Mouse (Mus musculus) cerebellum, postnatal 25 days (tissue): ENCODE measurements around the gene Lrrc8d.
A peak's percentile ranks its signal among the peaks of the same experiment; 100 is the strongest.

ENCODE experiments used
- DNase-seq, 2 experiments: peaks; one replicate each; pipeline ENCODE4 v3.0.0; 2021; ENCODE audit warnings: mixed read lengths in 2 of 2

The Lrrc8d gene

GRCm38 (mm10) chr5:105718138-105718670 is 18.4 kb downstream of the Lrrc8d start:
- no peak for DNase-seq

DNA sequence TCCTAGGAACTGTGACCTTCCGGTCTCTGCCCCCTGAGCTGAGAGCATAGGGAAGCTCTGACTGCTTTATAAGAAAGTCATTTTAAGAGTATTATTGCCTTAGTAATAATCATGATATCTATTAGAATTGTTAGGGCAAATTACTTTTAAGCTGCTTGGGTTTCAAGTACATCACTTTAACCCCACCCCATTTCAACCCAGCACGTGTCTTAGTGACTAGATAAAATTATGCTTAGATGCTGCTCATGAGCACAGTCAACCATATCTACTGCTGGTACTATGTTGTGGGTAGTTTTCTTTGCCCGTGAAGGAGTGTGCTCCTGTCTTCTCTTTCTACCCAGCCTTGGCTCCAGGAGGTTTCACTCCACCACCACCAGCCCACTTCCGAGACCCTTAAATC is 21.5 kb downstream of the Lrrc8d start:
- no peak for DNase-seq

DNA sequence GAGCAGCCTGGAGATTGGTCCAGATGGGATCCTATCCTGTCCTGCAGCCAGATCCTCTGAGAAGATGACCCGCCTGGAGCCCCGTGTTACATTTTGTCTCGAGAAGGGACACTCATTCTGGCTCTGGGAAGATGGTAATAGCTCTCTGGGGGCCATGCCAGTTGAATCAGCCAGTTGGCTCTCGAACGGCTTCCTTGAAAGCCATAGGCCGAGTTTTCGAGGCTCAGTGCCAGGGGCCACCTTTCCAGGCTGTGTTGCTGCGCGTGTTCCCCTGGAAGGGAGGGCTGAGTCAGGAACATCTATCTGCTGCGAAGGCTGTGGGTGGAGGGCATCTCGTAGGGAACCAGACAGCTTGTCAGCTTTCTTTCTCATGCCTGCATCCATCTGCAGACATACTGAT is 23.0 kb downstream of the Lrrc8d start:
- DNase-seq, result peak; percentile 57 to 71

DNA sequence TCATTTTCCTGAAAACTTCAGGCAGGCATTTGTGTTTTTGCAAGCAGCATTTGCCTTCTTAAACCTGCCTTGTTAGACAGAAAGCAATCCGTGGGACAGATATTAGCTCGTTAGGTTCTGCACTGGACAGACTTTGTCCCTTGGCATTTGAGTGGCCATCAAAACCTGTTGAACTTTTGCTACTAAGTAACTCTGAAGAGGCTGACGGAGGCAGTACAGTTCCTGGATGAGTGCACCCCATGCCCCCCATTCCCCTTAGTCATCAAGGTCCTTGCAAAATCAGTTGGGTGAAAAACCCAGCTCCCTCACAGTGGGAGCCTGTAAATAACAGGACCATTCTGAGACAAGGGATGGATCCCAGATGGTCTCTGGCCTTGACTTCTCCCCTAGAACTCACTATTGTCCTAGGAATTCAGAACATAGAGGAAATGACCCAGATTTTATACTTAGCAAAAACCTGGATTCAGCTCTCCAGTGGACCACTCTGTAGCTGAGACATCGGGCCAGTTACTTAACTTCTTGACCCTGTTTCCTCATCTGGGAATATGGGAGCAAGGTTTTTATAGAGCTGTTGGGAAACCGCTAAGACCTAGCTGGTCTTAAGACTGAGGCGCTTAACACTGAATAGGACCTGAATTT is 30.5 kb downstream of the Lrrc8d start:
- DNase-seq, result no peak

DNA sequence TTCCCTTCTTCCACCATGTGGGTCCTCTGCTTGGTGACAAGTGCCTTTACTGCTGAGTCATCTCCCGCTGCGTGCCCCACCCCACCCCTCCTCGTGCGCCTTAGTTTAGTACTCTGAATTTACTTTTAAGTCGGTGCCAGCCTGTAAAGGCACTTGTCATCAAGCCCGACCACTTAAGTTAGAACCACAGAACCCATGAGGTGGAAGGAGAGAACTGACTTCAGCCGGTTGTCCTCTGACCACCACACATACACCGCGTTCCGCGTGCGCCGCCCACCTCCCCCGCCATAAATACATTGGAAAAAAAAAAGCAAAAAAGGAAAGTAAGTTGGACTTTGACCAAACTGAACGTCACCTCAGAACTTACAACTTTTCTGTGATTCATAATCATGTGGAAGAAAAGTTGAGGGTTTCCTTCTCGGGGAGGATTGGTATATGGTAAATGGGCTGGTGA is 31.4 kb downstream of the Lrrc8d start:
- no peak for DNase-seq

DNA sequence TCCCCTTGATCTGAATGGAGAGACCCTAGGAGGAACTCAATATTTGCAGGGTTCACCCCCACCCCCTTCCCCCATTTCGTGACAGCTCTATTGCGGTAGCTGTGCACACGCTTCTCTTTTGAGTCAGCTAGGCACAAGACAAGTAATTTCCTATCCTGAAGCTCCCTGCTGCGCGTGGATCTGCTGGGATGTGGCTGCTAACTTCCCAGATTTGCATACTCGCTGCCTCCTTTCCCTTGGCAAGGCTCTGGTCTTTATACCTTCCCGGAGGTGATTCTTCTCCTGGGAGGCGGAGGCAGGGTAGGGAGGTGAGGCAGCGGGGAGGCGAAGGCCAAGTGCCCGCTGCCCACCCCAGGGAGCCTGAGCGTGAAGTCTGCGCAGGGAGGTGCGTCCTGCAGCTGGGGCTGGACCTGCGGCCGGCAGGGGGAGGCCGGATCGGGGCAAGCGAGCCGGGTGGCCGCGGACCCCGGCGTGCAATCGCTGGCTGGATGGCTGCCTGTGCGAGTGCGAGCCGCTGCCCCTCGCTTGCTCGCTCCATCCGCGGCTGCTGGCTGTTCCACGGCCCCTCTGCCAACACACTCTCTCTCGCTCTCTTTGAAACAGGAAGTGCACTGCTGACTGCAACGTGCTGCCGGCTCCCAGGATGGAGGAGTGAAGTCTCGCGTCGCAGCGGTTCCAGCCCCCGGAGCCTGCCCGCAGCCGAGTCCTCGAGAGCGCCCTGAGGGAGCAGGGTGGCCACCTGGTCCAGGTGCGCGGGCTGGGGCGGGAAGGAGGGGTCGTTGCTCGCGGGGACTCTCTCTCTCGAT is 32.1 kb downstream of the Lrrc8d start:
- DNase-seq, result peak; percentile 38 to 64

DNA sequence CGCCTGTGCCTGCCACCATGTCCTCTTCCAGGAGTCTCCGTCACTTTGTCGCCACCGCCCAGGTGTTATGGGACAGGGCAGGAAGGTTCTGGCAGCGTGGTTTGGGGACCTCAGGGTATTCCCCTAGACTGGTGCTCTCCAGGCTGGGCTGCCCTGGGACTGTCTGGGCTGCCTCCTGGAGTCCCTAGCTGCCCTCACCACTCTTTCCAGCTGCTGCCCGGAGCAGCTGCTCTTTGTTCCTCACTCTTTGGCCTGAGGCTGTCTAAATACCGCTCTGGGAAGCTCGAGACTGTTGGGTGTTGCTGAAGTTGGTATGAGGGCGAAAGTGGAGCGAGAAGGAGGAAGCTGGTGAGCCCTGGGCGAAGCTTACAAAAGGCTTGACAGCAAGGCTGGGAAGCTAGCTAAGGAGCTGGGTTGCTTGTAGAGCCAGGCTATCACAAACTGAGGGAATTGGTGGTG is 32.7 kb downstream of the Lrrc8d start:
- no peak for DNase-seq

- DNase-seq, result no peak
These were observed 33.5 kb downstream of the Lrrc8d start for GRCm38 (mm10) chr5:105733226-105733625.

DNA sequence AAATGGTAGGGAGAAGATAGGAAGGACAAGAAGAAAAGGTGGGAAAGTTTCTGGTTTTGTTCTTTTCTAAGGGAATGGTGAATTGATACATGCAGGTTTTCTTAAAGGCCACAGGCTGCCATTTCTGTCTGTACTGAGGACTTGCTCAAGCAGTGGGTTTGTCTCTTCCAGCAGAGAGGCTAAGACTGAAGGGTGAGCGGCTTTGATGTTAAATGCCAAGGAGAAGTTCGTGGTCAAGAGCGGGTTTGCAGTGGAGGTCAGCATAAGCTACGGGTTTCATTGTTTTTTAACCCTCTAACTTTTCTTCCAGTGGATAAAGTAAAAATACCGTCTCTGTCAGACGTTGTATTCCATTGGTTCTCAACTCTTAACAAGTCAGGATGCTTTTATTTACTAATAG is 36.6 kb downstream of the Lrrc8d start:
- no peak for DNase-seq

DNA sequence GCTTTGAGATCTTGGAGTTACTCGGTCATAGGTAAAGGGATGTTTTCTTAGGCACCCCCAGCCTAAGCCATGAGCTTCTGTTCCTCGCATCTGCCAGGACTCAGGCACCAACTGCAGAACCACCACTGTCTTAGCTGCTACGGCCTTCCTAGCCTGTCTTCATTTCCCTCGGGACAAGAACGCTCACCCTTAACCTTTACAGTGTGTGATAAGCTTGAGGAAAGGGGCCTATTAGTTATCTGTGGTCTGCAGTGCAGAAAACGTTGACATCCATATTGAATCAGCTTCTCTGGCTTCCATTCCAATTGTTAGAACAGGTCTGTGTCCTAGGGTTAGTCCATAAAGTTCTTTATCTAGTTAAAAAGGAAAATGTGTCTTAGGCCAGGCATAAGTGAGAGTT is 37.4 kb downstream of the Lrrc8d start:
- no peak for DNase-seq

DNA sequence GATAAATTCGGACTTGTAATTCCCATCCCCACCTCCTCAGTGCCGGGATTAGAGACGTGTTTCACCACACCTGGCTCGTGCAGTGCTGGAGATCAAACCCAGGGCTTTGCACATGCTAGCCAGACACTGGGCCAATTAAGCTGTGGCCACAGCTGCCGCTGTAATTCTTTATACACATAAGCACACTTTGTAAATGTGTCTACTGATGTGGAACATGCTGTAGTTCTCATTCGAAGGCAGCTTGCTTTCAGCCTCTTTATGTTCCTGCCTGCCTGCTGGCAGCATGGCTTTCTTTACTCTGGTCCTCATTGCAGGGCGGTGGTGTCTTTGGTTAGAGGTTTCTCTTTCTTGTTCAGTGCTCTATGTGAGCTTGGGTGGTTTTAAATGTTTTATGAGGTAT is 40.7 kb downstream of the Lrrc8d start:
- DNase-seq, result no peak

GRCm38 (mm10) chr5:105742641-105743040 is 42.9 kb downstream of the Lrrc8d start:
- DNase-seq, result no peak

DNA sequence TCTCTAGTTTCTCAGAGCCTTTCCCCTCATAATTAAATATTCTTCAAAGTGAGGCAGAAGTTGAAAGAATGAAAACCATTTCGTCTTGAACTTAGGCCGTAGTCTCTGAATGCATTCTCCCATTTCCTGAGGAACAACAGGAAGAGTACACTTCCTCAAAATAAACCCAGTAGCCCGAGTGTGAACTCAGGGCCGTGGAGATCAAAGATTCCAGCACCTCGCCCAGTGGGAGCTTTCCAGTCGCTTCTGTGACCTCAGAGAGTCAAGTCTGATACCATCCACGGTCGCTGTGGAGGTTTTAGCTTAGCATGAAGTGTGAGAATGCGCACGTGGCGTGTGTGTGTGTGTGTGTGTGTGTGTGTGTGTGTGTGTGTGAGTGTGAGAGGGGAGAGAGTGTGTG is 45.6 kb downstream of the Lrrc8d start:
- no peak for DNase-seq

DNA sequence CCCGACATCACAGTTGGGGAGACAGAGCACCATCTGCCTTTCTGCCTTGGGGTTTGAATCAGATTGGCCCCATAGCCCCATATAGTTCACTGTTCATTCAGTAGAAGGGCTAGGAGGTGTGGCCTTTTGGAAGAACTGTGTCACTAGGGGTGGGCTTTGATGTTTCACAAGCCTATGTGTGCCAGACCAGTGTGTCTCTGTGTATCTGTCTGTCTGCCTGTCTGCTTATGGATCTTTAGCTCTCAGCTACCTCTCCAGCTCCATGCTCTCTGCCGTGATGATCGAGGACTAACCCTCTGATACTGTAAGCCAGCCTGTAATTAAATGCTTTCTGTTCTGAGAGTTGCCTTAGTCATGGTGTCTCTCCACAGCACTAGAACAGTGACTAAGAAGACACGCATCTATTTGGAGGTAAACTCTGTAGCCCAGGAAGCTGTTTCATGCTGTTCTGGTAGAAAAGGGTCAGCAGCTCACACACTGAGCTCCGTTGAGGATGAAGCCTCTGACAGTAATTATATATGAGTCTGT is 46.2 kb downstream of the Lrrc8d start:
- DNase-seq, result no peak

DNA sequence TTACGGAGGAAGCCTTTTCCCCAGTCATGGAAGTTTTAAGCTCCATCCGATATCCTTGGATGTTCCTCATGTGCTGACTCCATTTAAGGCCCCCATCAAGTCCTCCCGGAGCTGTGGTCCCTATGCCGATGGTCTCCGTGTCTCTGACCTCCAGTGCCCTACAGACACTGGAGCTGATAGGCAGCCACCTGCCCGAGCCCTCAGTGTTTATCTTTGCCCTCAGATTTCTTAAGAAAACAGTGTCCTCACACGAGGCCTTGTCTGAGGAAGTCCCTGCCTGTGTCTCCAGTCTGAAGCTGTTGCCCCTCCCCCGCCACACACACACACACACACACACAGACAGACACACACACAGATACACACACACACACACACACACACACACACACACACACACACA is 55.0 kb downstream of the Lrrc8d start:
- no peak for DNase-seq

GRCm38 (mm10) chr5:105755491-105755890 is 55.7 kb downstream of the Lrrc8d start:
- DNase-seq, result no peak

DNA sequence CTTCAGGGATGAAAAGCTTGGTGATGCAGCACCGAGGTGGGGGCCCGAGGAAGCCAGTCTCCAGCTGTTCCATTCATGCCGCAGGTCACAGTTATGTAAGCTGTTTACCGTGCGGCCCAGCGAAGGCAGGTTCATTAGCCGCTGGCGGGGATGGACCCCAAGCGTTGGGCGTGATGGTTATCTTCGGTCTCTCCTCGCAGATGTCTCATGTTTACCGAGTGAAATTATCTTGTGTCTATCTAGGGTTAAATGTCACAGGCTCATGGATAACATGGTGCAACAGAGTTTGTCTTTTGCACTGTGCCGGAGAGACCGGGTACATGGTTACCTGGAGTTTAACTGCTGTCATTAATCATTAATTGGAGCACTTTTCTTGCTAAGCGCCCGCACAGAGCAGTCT is 58.2 kb downstream of the Lrrc8d start:
- DNase-seq, result no peak

DNA sequence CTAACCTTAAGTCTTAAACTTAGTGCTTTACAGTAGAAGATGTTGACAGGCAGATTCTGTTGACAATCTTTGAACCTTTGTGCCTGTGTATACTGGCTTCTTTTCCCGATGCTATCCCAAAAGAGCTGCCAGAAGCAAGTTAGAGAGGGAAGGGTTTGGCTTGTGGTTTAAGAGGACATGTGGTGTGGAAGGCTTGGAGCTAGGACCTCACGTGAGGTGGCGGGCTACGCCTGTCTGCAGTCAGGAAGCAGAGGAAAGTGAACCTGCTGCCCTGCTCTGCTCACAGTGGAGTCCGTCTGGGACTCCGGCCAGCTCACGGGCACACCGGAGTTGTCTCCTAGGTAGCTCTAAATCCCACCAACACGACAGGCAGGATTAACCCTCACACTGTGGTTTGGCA is 59.1 kb downstream of the Lrrc8d start:
- DNase-seq, result peak in 1 of 2 experiments; percentile 28

- DNase-seq, result no peak
These were observed 62.2 kb downstream of the Lrrc8d start for GRCm38 (mm10) chr5:105761848-105762482.

DNA sequence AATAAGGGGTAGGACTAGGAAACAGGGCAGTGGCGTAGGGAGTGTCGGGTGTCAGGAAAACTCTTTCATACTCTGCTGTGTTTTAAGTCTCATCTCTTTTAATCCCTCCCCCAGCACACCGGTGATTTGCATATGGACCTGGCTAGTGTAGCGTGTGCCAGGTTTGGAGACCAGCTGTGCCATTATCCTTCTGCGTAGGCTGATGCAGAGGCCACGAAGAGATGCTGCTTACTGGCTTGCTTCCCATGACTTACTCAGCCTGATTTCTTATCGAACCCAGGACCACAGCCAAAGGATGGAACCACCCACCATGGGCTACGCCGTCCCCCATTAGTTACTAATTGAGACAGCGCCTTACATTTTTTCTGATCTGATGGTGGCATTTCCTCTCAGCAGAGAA is 64.6 kb downstream of the Lrrc8d start:
- no peak for DNase-seq

DNA sequence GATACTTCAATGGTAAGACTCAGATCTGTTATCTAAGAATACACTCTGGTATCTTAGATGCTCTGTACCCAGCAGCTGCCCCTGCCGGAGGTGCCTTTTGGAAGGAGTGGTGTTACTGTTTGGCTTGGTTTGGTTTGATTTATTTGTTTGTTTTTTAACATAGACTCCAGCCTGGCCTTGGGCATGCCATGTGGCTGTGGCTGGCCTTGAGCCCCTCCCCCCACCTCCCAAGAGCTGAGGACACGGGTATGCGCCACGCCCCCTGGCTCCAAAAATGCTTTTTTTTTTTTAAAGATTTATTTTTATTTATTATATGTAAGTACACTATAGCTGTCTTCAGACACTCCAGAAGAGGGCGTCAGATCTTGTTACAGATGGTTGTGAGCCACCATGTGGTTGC is 65.6 kb downstream of the Lrrc8d start:
- DNase-seq, result no peak

DNA sequence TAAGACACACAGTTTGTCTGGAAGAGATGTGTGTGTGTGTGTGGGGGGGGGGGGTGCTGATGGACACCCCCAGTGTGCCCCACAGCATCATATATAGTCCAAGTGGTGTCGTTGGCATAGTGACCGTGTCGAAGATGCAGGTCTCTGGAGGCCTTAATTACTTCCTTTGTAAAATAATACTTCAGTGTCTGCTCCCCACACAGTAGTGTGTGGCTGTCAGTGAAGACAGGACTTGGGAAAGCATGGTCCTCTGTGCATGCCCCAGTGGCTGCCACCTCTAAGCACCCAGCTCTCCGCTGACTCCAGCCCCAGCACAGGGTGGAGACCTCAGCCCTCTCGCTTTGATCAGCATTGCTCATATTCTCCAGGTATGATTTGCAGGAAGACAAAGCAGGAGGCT is 76.6 kb downstream of the Lrrc8d start:
- DNase-seq, result no peak

- no peak for DNase-seq
These were observed 77.3 kb downstream of the Lrrc8d start for GRCm38 (mm10) chr5:105776978-105777593.
